Mouse (Mus musculus): ENCODE results near the gene Hoxc10.

DNA sequence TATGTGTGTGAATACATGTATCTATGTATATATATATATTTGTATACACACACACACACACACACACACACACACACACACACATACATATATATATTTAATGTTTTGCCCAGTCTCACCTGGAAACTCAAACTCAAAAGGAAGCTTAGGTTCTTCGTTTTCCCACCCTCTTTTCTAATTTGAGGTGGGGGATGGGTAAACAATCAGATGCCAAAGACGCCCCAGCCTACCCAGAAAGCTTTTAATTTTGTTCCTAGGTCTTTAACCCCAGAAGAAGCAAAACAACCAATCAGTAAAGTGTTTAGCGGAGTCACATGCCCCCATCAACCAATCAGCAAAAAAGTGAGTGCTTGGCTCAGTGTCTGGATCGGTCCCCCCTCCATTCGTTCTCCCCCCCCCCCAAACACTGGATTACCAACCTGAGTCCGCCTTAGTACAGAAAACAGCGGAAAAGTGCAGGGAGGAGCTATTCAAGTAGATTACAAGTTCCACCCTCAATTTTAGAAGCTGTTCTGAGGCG lies 54.4 kb downstream of the Hoxc10 start:
- TF ChIP-seq CTCF (IDR thresholded peaks at IDR 0.05; ENCODE audit: extremely low read depth, insufficient read depth, low read length), result no peak
- TF ChIP-seq POLR2A (IDR thresholded peaks at IDR 0.05; ENCODE audit: extremely low read depth, insufficient read depth, low read length), result no peak
